Comparison of ENCODE assay signal across 8 mouse cellular contexts in genomic region chr19:8713997-8714652, GRCm38 (mm10). TPM values are rescaled to one million over a fixed set of nuclear protein-coding genes. Genes with fewer than 3 reads are reported as not detected.
DNase-seq lines count a peak whose midpoint lies in the region; ATAC-seq and TF ChIP-seq lines count a peak whose summit lies in the region.

No protein-coding gene starts in this region.

- H3K4me2 ChIP-seq in embryonic facial prominence, embryonic 11.5 days (ENCODE audit: low read depth, low read length): peak overlapping the region; percentile 65
- H3K4me2 ChIP-seq in intestine, postnatal 0 days (replicated peaks; ENCODE audit: low read depth): peak overlapping the region; percentile 69
- peak overlapping the region; percentile 75 for H3K4me2 ChIP-seq in neural tube, embryonic 13.5 days

- H3K9ac ChIP-seq in embryonic facial prominence, embryonic 11.5 days (replicated peaks; ENCODE audit: low read length): peak overlapping the region; percentile 90
- peak overlapping the region; percentile 90; the same call in 1 of the 2 replicates for H3K9ac ChIP-seq in intestine, postnatal 0 days (ENCODE audit: low read depth, low read length)
- H3K9ac ChIP-seq in neural tube, embryonic 13.5 days: peak overlapping the region; percentile 92

- no peak for ATAC-seq in embryonic facial prominence, embryonic 11.5 days (replicated peaks; ENCODE audit: insufficient number of reproducible peaks, low FRiP score, low TSS enrichment, low read depth)
- ATAC-seq in intestine, postnatal 0 days: no peak
- peak; percentile 6; the same call in 1 of the 2 replicates for ATAC-seq in neural tube, embryonic 13.5 days (ENCODE audit: low read depth)

- peaks cover 7% of the 10 kb centered on the region for H3K36me3 ChIP-seq in embryonic facial prominence, embryonic 11.5 days (replicated peaks; ENCODE audit: control insufficient read depth, insufficient read depth, low read depth, low read length)
- peaks cover 18% of the 10 kb centered on the region for H3K36me3 ChIP-seq in intestine, postnatal 0 days (ENCODE audit: control insufficient read depth, insufficient read depth)
- peaks cover 28% of the 10 kb centered on the region for H3K36me3 ChIP-seq in neural tube, embryonic 13.5 days

- no peaks in the 10 kb centered on the region for H3K27me3 ChIP-seq in embryonic facial prominence, embryonic 11.5 days (ENCODE audit: control insufficient read depth, insufficient read depth, low read length)
- no peaks in the 10 kb centered on the region for H3K27me3 ChIP-seq in intestine, postnatal 0 days (replicated peaks; ENCODE audit: control insufficient read depth, insufficient read depth, low read length)
- no peaks in the 10 kb centered on the region for H3K27me3 ChIP-seq in neural tube, embryonic 13.5 days

- 10% methylated on average over 13 of the region's 13 CpGs for WGBS in embryonic facial prominence, embryonic 11.5 days
- WGBS in intestine, postnatal 0 days: 8% methylated on average over 13 of the region's 13 CpGs
- WGBS in neural tube, embryonic 13.5 days: 9% methylated on average over 13 of the region's 13 CpGs

- TF ChIP-seq CTCF in layer of hippocampus, adult 2 months (conservative IDR thresholded peaks at IDR 0.05): no peak
- TF ChIP-seq CTCF in intestine, postnatal 0 days (IDR thresholded peaks at IDR 0.05; ENCODE audit: low read depth): no peak

- H3K4me1 ChIP-seq in embryonic facial prominence, embryonic 11.5 days (ENCODE audit: control insufficient read depth, insufficient read depth, low read length): 0 out of 2 replicates have a peak, but pooled peaks cover 3% of the 10 kb centered on the region
- no peaks in the 10 kb centered on the region for H3K4me1 ChIP-seq in intestine, postnatal 0 days (replicated peaks; ENCODE audit: control insufficient read depth, insufficient read depth, low read length)
- H3K4me1 ChIP-seq in neural tube, embryonic 13.5 days (replicated peaks): peaks cover 47% of the 10 kb centered on the region

- peak overlapping the region; percentile 92 for H3K27ac ChIP-seq in layer of hippocampus, adult 2 months
- peak overlapping the region; percentile 83 for H3K27ac ChIP-seq in embryonic facial prominence, embryonic 11.5 days (replicated peaks; ENCODE audit: low read depth, low read length)
- H3K27ac ChIP-seq in intestine, postnatal 0 days (ENCODE audit: low read depth, low read length): peak overlapping the region; percentile 97
- peak overlapping the region; percentile 94 for H3K27ac ChIP-seq in neural tube, embryonic 13.5 days (replicated peaks)

- DNase-seq in layer of hippocampus, adult 2 months (ENCODE audit: low spot score in 2 of 2): no peak
- DNase-seq in layer of hippocampus, postnatal 36 days: no peak
- DNase-seq in embryonic facial prominence, embryonic 11.5 days (ENCODE audit: low spot score): no peak
- no peak for DNase-seq in cerebellum, postnatal 14 days
- DNase-seq in embryo, embryonic 11 days: no peak
- no peak for DNase-seq in thymus, postnatal 36 days

- H3K4me3 ChIP-seq in layer of hippocampus, adult 2 months: peak overlapping the region; percentile 91
- H3K4me3 ChIP-seq in embryonic facial prominence, embryonic 11.5 days (ENCODE audit: low read depth, low read length): peak overlapping the region; percentile 80
- H3K4me3 ChIP-seq in intestine, postnatal 0 days (ENCODE audit: low read depth, low read length): peak overlapping the region; percentile 96
- peak overlapping the region; percentile 85 for H3K4me3 ChIP-seq in neural tube, embryonic 13.5 days

- H3K9me3 ChIP-seq in embryonic facial prominence, embryonic 11.5 days (replicated peaks; ENCODE audit: control insufficient read depth, low read length): no peaks in the 10 kb centered on the region
- no peaks in the 10 kb centered on the region for H3K9me3 ChIP-seq in intestine, postnatal 0 days (ENCODE audit: control insufficient read depth)
- no peaks in the 10 kb centered on the region for H3K9me3 ChIP-seq in neural tube, embryonic 13.5 days

RNA-seq across cellular contexts. Expression of gene Slc3a2, which starts 9.0 kb away (rescaled TPM):
- total RNA-seq in layer of hippocampus, adult 2 months (2021): 100 to 1,000 TPM; 149 to 151 TPM
- total RNA-seq in layer of hippocampus, postnatal 36 days (2021): 100 to 1,000 TPM; 146 to 149 TPM
- polyA plus RNA-seq in embryonic facial prominence, embryonic 11.5 days (2014; fragmentation: Nextera tagmentation; extraction: Ambion mirVana): 120 and 125 TPM in 2 replicates
- polyA plus RNA-seq in intestine, postnatal 0 days (2015; fragmentation: Nextera tagmentation; extraction: Ambion mirVana): 237 and 283 TPM in 2 replicates
- polyA plus RNA-seq in neural tube, embryonic 13.5 days (2015; fragmentation: Nextera tagmentation; extraction: Ambion mirVana): 149 and 155 TPM in 2 replicates

RNA-seq across cellular contexts. Expression of gene Wdr74, which starts 21.5 kb away (rescaled TPM):
- total RNA-seq in layer of hippocampus, adult 2 months (2021): 10 to 100 TPM; 47.4 to 55.0 TPM
- 10 to 100 TPM; 51.0 to 52.3 TPM for total RNA-seq in layer of hippocampus, postnatal 36 days (2021)
- polyA plus RNA-seq in embryonic facial prominence, embryonic 11.5 days (2014; fragmentation: Nextera tagmentation; extraction: Ambion mirVana): 91.0 and 92.3 TPM in 2 replicates
- polyA plus RNA-seq in intestine, postnatal 0 days (2015; fragmentation: Nextera tagmentation; extraction: Ambion mirVana): 32.8 and 33.4 TPM in 2 replicates
- 84.4 and 87.8 TPM in 2 replicates for polyA plus RNA-seq in neural tube, embryonic 13.5 days (2015; fragmentation: Nextera tagmentation; extraction: Ambion mirVana)

RNA-seq across cellular contexts. Expression of gene 1700092M07Rik, which starts 26.4 kb away (rescaled TPM):
- total RNA-seq in layer of hippocampus, adult 2 months (2021): 1 to 10 TPM; 1.5 to 3.4 TPM
- 1 to 10 TPM; 1.3 to 1.4 TPM for total RNA-seq in layer of hippocampus, postnatal 36 days (2021)
- polyA plus RNA-seq in embryonic facial prominence, embryonic 11.5 days (2014; fragmentation: Nextera tagmentation; extraction: Ambion mirVana): 1.1 and 1.8 TPM in 2 replicates
- polyA plus RNA-seq in intestine, postnatal 0 days (2015; fragmentation: Nextera tagmentation; extraction: Ambion mirVana): 0.50 and 0.56 TPM in 2 replicates
- polyA plus RNA-seq in neural tube, embryonic 13.5 days (2015; fragmentation: Nextera tagmentation; extraction: Ambion mirVana): 1.6 and 2.4 TPM in 2 replicates

RNA-seq across cellular contexts. Expression of gene Stx5a, which starts 27.1 kb away (rescaled TPM):
- 10 to 100 TPM; 69.5 to 78.4 TPM for total RNA-seq in layer of hippocampus, adult 2 months (2021)
- 10 to 100 TPM; 67.4 to 76.3 TPM for total RNA-seq in layer of hippocampus, postnatal 36 days (2021)
- polyA plus RNA-seq in embryonic facial prominence, embryonic 11.5 days (2014; fragmentation: Nextera tagmentation; extraction: Ambion mirVana): 107 and 110 TPM in 2 replicates
- polyA plus RNA-seq in intestine, postnatal 0 days (2015; fragmentation: Nextera tagmentation; extraction: Ambion mirVana): 83.4 and 89.2 TPM in 2 replicates
- polyA plus RNA-seq in neural tube, embryonic 13.5 days (2015; fragmentation: Nextera tagmentation; extraction: Ambion mirVana): 124 and 127 TPM in 2 replicates

RNA-seq across cellular contexts. Expression of gene Nxf1, which starts 42.7 kb away (rescaled TPM):
- 100 to 1,000 TPM; 102 to 106 TPM for total RNA-seq in layer of hippocampus, adult 2 months (2021)
- total RNA-seq in layer of hippocampus, postnatal 36 days (2021): 100 to 1,000 TPM in 1 of 2 experiments, 10 to 100 TPM in 1; 99.8 to 119 TPM
- 230 and 238 TPM in 2 replicates for polyA plus RNA-seq in embryonic facial prominence, embryonic 11.5 days (2014; fragmentation: Nextera tagmentation; extraction: Ambion mirVana)
- 54.5 and 57.2 TPM in 2 replicates for polyA plus RNA-seq in intestine, postnatal 0 days (2015; fragmentation: Nextera tagmentation; extraction: Ambion mirVana)
- 161 and 192 TPM in 2 replicates for polyA plus RNA-seq in neural tube, embryonic 13.5 days (2015; fragmentation: Nextera tagmentation; extraction: Ambion mirVana)
